Mouse (Mus musculus) hindbrain, embryonic 10.5 days (tissue): ENCODE results near the gene Pmvk. TPM values are rescaled to one million over a fixed set of nuclear protein-coding genes. Genes with fewer than 3 reads are reported as not detected.

Source experiments
- polyA plus RNA-seq: library from polyadenylated mRNA; unstranded; fragments of >200 nt; fragmentation: Nextera tagmentation; extraction: Ambion mirVana; gene quantifications from 2 replicates; pipeline ENCODE4 v1.2.1, GENCODE M21; 2016

Gene Pmvk
- polyA plus RNA-seq, 1 experiment from 2014 or later: 87.8 TPM

Other genes with a start within 250 kb of the Pmvk start
- 65.5 and 74.7 TPM in 2 replicates for gene Thbs3, start 239.4 kb upstream of the Pmvk start, polyA plus RNA-seq
- 228 and 232 TPM in 2 replicates for gene Mtx1, start 227.5 kb upstream of the Pmvk start, polyA plus RNA-seq
- 1.1 and 1.8 TPM in 2 replicates for gene Muc1, start 225.5 kb upstream of the Pmvk start, polyA plus RNA-seq
- 276 and 282 TPM in 2 replicates for gene Krtcap2, start 208.6 kb upstream of the Pmvk start, polyA plus RNA-seq
- 5.2 and 11.6 TPM in 2 replicates for gene Trim46, start 208.2 kb upstream of the Pmvk start, polyA plus RNA-seq
- gene Dpm3, start 195.2 kb upstream of the Pmvk start, polyA plus RNA-seq: 97.0 and 99.4 TPM in 2 replicates
- gene Slc50a1, start 184.0 kb upstream of the Pmvk start, polyA plus RNA-seq: 34.4 and 36.8 TPM in 2 replicates
- gene Efna1, start 173.4 kb upstream of the Pmvk start, polyA plus RNA-seq: 16.5 and 17.7 TPM in 2 replicates
- 5.9 and 10.7 TPM in 2 replicates for gene Efna3, start 131.6 kb upstream of the Pmvk start, polyA plus RNA-seq
- gene Efna4, start 116.5 kb upstream of the Pmvk start, polyA plus RNA-seq: 22.4 and 23.2 TPM in 2 replicates
- 36.4 and 38.1 TPM in 2 replicates for gene Adam15, start 104.5 kb upstream of the Pmvk start, polyA plus RNA-seq
- gene Dcst2, start 92.6 kb upstream of the Pmvk start, polyA plus RNA-seq: 0.34 TPM in 1 of 2 replicates, not detected in the other
- gene Dcst1, start 89.3 kb upstream of the Pmvk start, polyA plus RNA-seq: 0.09 and 0.33 TPM in 2 replicates
- 0.47 and 0.73 TPM in 2 replicates for gene Zbtb7b, start 59.8 kb upstream of the Pmvk start, polyA plus RNA-seq
- 1.7 TPM in 1 of 2 replicates, not detected in the other for gene Lenep, start 51.7 kb upstream of the Pmvk start, polyA plus RNA-seq
- gene Flad1, start 42.7 kb upstream of the Pmvk start, polyA plus RNA-seq: 28.3 and 31.9 TPM in 2 replicates
- gene Cks1b, start 36.2 kb upstream of the Pmvk start, polyA plus RNA-seq: 535 and 648 TPM in 2 replicates
- 58.3 and 68.1 TPM in 2 replicates for gene Shc1, start 36.1 kb upstream of the Pmvk start, polyA plus RNA-seq
- gene Pygo2, start 24.3 kb upstream of the Pmvk start, polyA plus RNA-seq: 46.0 and 50.4 TPM in 2 replicates
- 21.1 and 21.6 TPM in 2 replicates for gene Pbxip1, start 17.8 kb upstream of the Pmvk start, polyA plus RNA-seq
- 1.2 TPM in 2 replicates for gene Kcnn3, start 65.6 kb downstream of the Pmvk start, polyA plus RNA-seq